Mouse (Mus musculus): ENCODE measurements around the gene Sfxn5.

Gene Sfxn5

DNA sequence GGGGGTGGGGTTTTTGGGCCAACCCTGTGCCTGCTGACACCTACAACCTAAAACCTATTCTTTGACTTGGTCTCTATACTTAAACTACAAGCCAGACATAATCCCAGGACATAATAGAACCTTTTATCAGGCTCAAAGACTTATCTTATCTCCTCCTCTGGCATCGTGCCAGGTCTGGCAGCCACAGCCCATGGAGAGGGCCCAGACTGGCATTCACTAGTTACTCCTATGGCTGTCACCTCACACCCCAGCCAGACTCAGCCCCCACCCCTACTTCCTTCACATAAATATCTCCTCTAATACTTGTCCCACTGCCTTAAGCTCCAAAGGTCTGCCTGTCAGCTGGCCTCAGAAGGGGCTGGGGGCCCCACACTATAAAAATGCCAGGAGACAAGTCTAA lies 33.2 kb upstream of the Sfxn5 start:
- DNase-seq (ENCODE audit: extremely low read depth, insufficient read length, low spot score): no peak

DNA sequence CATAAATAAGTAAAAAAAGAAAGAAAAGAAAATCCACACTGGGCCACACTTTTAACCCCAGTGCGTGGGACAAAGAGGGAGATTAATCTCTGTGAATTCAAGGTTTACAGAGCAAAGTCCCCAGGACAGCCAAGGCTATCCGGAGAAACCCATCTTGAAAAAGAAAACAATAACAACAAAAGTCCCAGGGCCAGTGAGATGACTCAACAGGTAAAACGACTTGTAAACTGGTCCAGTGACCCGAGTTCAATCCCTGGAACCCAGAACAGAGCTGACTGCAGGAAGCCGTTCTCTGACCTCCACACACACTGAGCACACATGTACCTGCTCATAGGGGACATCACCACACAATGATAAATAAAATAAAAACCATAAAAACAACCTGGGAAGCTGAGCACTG lies 31.2 kb upstream of the Sfxn5 start:
- no peak for DNase-seq (ENCODE audit: extremely low read depth, insufficient read length, low spot score)

DNA sequence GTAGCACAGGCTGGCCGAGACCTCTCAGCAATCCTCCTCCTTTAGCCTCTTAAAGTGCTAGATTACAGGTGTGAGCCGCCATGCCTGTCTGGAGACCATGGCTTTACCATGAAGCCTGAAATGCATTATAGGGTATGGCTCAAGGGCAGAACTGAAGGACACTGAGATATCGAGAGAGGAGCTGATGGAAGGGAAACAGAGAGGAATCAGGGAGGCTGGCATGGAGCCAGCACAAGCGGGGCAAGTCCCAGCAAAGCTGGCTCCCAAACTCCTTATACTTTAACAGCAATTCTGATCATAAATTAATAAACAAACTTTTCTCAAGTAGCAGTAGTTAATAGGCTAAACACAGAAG lies 30.7 kb upstream of the Sfxn5 start:
- DNase-seq (ENCODE audit: extremely low read depth, insufficient read length, low spot score): no peak

DNA sequence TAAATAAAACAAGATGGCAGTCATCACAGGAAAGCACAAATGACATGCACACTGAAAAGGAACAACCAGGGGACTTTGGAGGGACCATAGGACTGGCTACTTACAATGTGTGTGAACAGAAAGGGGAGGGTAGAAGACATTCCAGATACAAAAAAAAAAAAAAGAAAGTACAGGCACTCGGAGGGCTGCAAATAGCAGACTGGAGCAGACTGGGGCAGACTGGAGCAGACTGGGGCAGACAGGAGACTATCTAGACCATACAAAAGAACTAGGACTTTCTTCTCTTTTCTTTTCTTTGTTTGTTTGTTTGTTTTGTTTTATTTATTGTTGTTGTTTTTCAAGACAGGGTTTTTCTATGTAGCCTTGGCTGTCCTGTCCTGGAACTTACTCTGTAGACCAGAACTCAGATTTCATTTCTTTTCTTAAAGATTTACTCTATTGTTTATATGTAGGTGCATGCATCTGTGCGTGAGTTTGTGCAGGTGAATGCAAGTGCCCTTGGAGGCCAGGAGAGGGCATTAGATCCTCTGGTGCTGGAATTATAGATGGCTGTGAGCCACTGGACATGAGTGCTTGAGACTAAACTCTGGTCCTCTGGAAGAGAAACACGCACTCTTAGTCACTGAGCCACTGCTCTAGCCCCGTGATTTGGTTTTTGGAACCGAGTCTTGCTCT lies 30.1 kb upstream of the Sfxn5 start:
- DNase-seq (ENCODE audit: extremely low read depth, insufficient read length, low spot score): no peak

DNA sequence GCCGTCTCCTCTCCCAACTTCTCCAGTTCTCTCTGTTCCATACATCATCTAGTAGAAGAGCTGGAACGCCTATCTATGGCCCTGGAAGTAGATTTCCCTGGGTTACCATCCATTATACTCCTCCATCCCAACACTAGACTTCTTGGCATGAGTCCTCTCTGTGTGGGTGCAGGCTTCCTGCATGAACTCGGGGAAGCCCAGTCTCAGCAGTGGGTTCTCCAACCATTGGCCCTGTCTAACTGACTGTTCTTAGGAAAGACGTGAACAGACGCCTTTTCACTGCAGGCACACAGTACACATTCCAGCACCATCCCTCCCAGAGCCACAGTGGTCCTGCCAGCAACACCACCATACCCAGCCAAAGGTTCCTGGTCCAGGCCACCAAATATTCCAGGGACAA lies 29.4 kb upstream of the Sfxn5 start:
- DNase-seq (ENCODE audit: extremely low read depth, insufficient read length, low spot score): no peak

DNA sequence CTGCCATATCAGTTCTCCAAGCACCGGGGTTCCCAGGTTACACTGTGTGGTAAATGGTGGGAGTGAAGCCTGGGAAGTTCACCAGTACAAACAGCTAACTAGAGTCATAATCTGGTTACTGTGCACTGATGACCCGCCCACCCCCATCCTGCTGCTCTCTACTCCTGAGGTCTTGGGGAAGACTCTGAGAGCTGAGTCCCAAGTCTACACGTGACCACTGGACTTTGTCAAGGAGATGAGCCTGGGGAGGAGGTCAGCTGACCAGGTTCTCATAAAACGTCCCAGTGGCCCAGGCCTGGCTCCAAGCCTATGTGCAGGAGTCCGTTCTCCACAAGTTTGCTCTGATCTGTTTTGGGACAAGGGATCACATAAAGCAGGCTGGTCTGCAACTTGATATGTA lies 27.1 kb upstream of the Sfxn5 start:
- DNase-seq (ENCODE audit: extremely low read depth, insufficient read length, low spot score): no peak

DNA sequence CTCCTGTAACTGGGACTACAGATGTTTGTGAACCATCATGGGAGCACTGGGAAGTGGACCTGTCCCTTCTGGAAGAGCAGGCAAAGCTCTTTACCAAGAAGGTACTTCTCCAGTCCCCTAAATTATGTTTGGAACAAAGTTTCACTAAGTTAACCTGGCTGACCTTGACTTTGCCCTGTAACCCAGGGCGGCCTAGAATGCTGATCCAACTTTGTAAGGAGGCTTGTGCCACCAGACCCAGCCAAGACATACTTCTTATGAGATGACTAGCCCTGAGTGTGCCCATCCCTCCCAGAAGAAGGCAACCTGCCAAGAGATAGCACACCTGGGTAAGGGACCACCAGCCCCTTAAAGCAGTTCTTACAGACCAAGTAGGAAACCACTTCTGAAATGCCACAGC lies 25.7 kb upstream of the Sfxn5 start:
- DNase-seq (ENCODE audit: extremely low read depth, insufficient read length, low spot score): no peak

DNA sequence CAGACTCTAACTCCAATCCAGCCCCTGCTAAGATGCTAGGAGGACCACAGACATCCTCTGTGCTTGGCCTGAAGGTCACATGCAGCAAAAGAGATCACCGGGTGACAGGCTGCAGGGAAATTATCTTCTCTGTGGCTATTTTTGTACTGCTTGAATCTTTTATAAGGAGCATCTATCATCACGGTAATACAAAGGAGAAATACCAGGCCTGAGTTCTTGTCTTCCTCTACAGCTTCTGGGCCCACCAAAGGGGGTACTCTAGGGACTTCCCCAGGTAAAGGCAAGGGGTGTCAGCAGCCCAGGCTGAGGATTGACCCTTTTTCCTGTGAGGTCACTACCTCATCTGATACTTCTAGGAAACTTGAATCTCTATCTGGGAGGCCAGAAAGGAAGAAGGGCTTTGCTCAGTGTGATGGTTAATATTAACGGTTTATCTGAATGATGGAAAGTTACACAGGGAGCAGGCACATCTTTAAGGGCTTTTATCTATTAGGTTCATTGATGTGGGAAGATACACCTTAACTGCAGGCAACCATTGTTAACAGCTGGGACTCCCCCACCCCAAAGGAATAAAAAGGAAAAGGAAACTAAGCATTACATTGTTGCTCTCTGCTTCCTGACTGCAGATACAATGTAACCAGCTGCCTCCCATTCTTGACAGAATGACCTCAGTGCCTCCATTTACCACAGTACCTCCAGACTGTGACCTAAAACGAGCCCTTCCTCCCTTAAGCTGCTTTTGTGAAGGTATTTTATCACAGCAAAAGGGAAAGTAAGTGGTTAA lies 23.7 kb upstream of the Sfxn5 start:
- DNase-seq (ENCODE audit: extremely low read depth, insufficient read length, low spot score): no peak

DNA sequence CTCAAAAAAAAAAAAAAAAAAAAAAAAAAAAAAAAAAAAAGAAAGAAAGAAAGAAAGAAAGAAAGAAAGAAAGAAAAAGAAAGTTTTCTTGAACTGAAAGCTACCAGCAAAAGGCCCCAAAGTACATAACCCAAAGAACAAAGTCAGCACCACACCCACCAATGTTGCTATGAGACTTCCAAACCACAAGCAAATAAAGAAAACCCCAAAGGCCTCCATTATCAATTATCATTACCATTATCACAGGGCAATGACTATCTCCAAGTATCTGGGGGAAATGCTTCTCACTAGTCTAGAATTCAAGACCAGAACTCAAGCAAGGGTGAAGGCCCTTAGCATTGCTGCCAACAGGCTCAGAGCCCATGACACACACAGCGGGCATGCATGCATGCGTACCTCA lies 22.5 kb upstream of the Sfxn5 start:
- no peak for DNase-seq (ENCODE audit: extremely low read depth, insufficient read length, low spot score)

DNA sequence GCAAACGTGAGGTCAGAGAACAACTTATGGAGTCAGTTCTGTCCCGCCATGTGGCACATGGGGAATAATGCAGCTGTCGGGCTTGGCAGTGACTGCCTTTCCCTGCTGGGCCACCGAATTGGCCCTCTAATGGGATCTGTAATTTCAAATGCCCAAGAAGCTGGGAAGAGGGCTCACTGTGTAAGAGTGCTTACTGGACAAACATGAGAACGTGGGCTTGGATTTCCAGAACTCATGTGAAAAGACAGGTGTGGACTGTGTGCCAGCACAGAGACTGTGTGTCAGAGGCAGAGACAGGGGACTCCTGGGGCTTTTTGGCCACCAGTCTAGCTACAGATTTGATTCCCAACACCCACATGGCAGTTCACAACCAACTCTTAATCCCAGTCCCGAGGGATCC lies 21.5 kb upstream of the Sfxn5 start:
- DNase-seq (ENCODE audit: extremely low read depth, insufficient read length, low spot score): no peak

DNA sequence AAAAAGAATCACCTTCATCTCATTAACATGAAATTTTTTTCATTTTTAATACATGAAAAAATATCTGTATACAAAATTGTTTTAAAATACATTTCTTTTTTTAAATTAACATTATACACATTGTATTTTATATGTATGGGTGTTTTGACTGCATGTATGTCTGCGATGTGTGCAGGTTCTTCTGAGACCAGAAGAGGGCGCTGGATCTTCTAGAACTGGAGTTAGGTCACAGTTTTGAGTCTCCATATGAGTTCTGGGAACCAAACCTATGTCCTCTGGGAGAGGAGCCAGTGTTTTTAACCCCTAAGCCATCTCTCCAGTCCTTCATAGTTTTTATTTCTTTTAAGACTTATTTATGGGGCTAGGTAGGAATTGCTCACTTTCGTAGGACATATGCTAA lies 20.5 kb upstream of the Sfxn5 start:
- no peak for DNase-seq (ENCODE audit: extremely low read depth, insufficient read length, low spot score)

DNA sequence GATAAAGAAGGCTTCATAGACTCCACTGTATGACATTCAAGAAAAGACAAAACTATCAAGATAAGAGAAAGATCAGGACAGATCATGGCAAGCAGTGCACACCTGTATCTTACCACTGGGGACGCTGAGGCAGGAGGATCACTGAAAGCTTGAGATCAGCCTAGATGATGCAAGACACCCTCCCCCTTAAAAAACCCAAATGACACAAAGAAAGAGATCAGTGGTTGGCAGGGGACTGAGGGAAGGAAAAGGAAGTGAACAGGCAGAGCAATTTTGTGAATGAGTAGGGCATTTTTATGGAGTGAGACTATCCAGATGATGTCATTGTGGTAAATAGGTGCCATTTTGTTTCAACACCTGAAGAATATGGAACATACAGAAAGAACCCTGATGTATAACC lies 16.9 kb upstream of the Sfxn5 start:
- peak; percentile 35 for DNase-seq (ENCODE audit: extremely low read depth, insufficient read length, low spot score)

DNA sequence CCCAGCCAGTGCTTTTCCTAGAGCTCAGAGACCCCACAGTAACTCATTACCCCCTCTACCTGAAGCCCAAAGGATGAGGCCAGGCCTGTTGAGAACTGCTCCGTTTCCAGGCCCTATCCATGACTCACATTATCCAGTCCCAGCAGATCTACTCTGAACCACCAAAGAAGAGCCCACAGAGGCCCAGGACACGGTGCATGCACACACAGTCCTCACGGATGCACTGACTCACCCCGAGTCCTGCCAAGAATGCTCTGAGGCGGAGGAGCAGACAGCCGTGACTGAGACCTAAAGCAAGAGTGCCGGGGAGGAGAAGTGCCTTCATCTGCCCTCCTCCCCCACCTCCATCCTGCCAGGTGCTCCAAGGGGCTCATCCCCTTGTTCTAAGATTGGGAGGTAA lies 16.0 kb upstream of the Sfxn5 start:
- DNase-seq (ENCODE audit: extremely low read depth, insufficient read length, low spot score): peak; percentile 87

DNA sequence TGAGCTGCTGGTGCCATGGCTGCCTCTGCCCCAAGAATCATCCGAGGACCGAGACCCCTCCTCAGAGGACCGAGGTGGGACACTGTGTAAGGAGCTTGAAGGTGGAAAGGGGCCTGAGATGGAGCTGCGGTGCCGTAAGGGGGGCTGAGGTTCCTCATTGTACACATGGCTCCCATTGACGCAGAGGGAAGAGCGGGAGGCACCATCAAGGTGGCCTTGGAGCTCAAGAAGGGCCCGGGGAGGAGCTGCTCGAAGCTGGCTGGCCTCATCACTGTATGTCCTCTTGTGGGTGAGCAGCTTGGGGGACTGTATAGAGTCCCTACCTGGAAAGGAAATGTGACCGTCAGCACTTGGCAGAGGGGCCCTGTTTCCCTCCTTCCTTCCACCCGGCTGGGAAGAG lies 14.9 kb upstream of the Sfxn5 start:
- DNase-seq (ENCODE audit: extremely low read depth, insufficient read length, low spot score): no peak

DNA sequence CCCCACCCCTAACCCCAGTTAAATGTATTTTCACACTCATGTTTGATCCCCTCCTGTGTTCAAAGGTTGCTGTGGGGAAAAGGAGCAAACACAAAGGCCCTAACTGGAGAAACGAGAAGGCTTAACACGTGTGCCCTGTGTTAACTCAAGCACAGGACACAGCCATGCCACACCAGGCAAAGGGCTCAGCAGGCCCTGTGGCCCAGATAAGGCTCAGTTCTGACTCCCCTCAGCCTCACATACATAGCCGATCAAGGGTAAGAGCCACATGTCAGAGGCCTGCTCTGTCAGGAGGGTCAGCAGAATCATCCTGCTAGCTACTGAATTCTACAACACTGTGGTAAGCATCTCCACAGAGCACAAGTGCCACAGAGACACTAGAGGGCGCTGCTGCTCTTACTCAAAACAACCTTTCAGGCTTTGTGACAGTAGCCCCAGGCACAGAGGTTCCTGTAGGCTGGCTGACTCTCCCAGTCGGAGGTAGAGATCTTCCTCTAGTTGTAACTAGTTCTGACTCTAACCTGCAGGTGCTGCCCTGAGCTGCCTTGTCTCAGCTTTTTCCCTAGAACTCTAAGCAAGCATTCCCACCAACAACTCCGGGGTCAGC lies 12.9 kb upstream of the Sfxn5 start:
- DNase-seq (ENCODE audit: extremely low read depth, insufficient read length, low spot score): peak; percentile 31

DNA sequence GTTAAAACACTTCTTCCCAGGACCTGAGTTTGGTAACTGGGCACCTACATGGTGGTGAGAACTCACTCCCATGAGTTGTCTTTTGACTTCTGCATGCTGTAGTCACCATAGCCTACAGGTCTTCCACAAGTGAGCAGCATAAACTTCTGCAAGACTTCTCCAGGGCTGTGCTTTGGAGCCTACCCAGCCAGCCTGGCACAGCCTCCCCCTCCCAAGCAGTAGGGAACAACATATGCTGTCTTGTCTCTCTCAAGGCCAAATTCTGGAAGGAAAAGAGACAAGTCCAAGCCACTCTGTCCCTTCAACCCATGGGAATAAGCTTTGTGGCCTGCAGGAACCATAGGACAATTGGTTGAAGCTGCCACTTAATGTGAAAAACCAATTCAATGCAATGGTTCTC lies 11.7 kb upstream of the Sfxn5 start:
- DNase-seq (ENCODE audit: extremely low read depth, insufficient read length, low spot score): no peak

DNA sequence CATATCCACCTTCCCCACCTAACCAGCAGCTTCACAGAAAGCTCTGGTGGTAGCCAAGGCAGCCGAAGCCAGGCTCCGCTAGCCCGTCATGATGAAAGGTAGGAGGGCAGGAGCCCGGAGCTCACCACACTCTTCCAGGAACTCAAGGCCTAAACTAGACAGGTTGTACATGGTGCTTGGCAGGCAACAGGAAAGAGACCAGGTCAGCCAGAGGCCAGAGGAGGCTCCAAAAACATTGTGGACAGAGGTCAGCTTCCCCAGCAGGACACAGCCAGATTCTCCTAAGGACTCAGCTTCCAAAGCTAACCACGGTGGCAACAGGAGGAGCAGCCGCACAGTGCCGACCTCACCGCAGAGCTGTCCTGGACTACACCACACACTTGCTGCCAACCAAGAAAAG lies 9.8 kb upstream of the Sfxn5 start:
- DNase-seq (ENCODE audit: extremely low read depth, insufficient read length, low spot score): no peak

DNA sequence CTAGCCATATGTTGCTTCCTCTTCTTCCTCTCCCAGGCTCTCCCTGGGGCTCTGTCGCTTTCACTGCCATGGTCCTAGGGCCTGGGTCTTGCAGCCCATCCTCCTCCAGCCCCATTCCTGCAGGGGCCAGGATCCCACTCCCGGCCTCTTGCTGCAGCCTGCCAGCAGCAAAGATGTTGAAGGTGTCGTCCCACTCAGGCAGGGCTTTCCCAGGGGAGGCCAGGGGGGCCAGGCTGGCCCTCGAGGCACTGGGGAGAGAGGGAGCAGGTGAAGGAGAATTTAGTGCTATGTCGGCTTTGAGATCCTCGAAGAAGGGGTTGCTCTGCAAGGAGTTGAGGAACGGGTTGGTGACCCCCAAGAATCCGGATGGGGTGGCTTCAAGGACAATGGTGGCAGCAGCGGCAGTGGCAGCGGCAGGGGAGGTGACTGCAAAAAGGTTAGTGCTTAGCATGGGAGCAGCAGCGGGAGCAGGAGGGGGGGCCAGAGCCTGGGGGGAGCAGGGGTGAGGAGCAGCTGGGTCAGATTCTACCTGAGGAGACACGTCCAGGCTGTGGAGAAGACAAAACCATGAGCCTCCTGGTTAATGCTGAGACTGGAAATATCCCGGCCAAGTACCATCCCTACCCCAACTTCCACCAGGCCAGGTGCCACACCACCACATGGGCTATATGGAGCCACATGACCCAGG lies 8.7 kb upstream of the Sfxn5 start:
- no peak for DNase-seq (ENCODE audit: extremely low read depth, insufficient read length, low spot score)

DNA sequence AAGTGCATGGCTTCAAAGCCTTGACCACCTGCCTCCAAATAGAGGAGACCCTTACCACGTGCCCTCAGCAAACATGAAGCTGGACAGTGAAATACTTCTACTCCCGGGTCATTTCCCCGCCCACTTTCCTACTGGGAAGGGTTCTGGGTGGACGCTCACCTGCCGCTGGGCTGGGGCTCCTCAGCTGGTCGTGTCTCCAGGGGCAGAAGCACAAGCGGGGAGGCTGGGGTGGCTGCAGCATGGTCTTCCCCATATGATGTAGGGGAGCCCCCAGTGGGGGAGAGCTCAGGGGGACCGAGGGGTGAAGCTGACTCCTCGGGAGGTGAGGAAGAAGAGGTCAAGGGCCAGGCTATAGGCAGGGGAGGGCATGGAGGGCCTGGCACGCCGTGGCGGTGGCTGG lies 7.0 kb upstream of the Sfxn5 start:
- no peak for DNase-seq (ENCODE audit: extremely low read depth, insufficient read length, low spot score)

DNA sequence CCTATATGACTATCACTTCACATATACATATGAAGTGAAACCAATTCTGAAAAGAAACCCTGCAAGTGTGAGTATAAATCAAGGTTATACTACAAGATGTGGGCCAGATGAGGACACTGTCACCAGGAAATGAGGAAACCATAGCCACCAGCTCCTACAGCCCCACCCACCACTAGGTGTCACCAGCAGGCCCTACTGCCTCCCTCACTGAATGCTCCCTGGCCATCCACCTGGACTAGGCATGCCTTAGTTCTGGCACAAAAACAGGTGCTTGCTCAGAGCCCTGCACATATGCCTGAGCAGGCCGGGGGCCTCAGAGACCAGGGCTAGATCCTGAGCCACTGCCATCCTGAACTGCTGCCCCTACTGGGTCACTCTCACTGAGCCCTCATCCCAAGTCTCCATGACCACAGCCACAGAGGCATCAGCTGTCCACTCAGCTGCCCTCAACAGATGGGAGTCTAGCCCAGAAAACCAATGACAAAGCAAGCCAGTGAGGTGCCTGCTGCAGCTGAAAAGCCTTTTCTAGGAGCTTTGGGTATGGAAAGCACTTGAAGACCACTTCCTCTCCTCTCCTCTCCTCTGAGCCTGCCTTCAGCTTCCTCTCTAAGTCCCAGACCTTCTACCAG lies 6.2 kb upstream of the Sfxn5 start:
- peak; percentile 33 for DNase-seq (ENCODE audit: extremely low read depth, insufficient read length, low spot score)

DNA sequence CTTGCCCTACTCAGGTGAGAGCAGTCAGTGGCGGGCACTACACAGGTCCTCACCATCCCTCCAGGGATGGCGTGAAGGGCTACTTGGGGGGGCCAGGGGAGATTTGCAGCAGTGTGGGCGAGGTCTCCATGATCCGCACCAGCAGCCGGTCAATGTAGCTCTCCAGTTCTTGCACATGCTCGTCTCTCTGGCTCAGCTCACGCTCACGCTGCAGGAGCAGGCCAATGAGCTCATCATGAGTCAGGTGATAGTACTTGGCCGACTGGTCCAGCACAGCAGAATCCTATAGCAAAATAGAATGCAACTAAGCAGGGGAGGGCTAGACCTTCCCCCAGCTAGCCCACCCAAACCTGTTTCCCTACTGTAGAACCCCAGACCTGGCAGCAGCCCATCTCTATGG lies 3.7 kb upstream of the Sfxn5 start:
- DNase-seq (ENCODE audit: extremely low read depth, insufficient read length, low spot score): no peak

Data from 3134 (cell line).